Mouse (Mus musculus) heart, embryonic 14.5 days (tissue): ENCODE data around the gene Ifi209. TPM values are rescaled to one million over a fixed set of nuclear protein-coding genes. Genes with fewer than 3 reads are reported as not detected.
"Not testable (repeated sequence)": the region's sequence is repeated elsewhere in the genome, so short reads cannot be mapped to it uniquely, and the experiment has no call there.

Experiments
- ATAC-seq: fragments of 200-750 bp; cut with Nextera tagmentation; 2 replicates; pipeline ENCODE4 v1.8.0; 2017; ENCODE audit warnings: low read depth, moderate TSS enrichment; ENCODE audit not compliant: insufficient number of reproducible peaks, insufficient read depth, low FRiP score
- H3K27ac ChIP-seq, 2 experiments: fragments of 200-500 bp in 1 of 2; fragments of 300-500 bp in 1 of 2; sonication (generic) in 1 of 2; replicated peaks in 1 of 2; 2 replicates each; pipeline ENCODE4 v1.5.1; 2012 to 2014; ENCODE audit warnings: low read depth in 2 of 2, low read length in 2 of 2, control low read depth in 1 of 2, mild to moderate bottlenecking in 1 of 2, mixed read lengths in 1 of 2; ENCODE audit not compliant: control insufficient read depth in 1 of 2, insufficient read depth in 1 of 2
- H3K27me3 ChIP-seq: fragments of 300-500 bp; sonication (generic); 2 replicates; pipeline ENCODE4 v1.6.1; 2014; ENCODE audit warnings: mild to moderate bottlenecking, low read length, control low read depth; ENCODE audit not compliant: control insufficient read depth, insufficient read depth
- H3K36me3 ChIP-seq: fragments of 300-500 bp; sonication (generic); 2 replicates; pipeline ENCODE4 v1.6.1; 2014; ENCODE audit warnings: mild to moderate bottlenecking, control low read depth, low read length, mixed read lengths; ENCODE audit not compliant: control insufficient read depth, insufficient read depth
- H3K4me1 ChIP-seq, 2 experiments: fragments of 200-500 bp in 1 of 2; fragments of 300-500 bp in 1 of 2; sonication (generic) in 1 of 2; 2 replicates each; pipeline ENCODE4 v1.6.1; 2012 to 2014; ENCODE audit warnings: low read length in 2 of 2, control low read depth in 1 of 2, mixed read lengths in 1 of 2; ENCODE audit not compliant: control insufficient read depth in 2 of 2, insufficient read depth in 2 of 2
- H3K4me2 ChIP-seq: fragments of 300-500 bp; sonication (generic); 2 replicates; pipeline ENCODE4 v1.6.1; 2014; ENCODE audit warnings: mild to moderate bottlenecking, low read length
- H3K4me3 ChIP-seq, 2 experiments: fragments of 200-500 bp in 1 of 2; fragments of 300-500 bp in 1 of 2; sonication (generic) in 1 of 2; 2 replicates each; pipeline ENCODE4 v1.5.1; 2012 to 2014; ENCODE audit warnings: low read length in 2 of 2, mild to moderate bottlenecking in 2 of 2, control low read depth in 1 of 2, low read depth in 1 of 2, moderate library complexity in 1 of 2; ENCODE audit not compliant: control insufficient read depth in 1 of 2, insufficient read depth in 1 of 2
- H3K9ac ChIP-seq: fragments of 300-500 bp; sonication (generic); 2 replicates; pipeline ENCODE4 v1.6.1; 2014; ENCODE audit warnings: mild to moderate bottlenecking, low read length
- H3K9me3 ChIP-seq: fragments of 300-500 bp; sonication (generic); 2 replicates; pipeline ENCODE4 v1.6.1; 2016; ENCODE audit warnings: low read length, control low read depth; ENCODE audit not compliant: control insufficient read depth
- WGBS: fragments of 180-500 bp; shearing (Covaris S2); extraction: QIAGEN DNeasy Blood & Tissue Kit; methylation state at CpG from one replicate; pipeline ENCODE4 v1.1.7; 2014; 5-methylcytosine and 5-hydroxymethylcytosine counted together
- polyA plus RNA-seq: library from polyadenylated mRNA; unstranded; fragments of >200 nt; fragmentation: Nextera tagmentation; extraction: Ambion mirVana; gene quantifications from 2 replicates; pipeline ENCODE4 v1.2.1, GENCODE M21; 2014

The Ifi209 gene
- 0.23 and 0.58 TPM in 2 replicates for polyA plus RNA-seq

DNA sequence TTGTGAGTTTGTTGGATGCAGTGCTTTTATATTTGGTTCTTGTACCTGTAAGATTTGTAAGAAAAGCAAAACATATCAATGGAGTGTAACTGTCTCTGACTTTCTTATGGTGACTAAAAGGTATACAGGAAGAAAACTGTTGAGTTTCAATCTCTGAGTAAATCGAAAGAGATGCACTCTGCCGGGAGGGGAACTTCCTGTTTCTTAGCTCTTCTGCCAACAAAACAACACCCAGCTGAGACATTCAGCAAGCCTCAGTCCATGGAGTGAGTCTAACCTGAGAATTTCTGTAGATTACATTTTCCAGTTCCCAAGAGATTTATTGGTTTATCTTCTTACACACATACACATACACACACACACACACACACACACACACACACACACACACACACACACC, at the start of gene Ifi209:
TSS of gene Ifi209 (plus strand) at position 296 of the 400 bp plus-strand sequence.
- WGBS = 51% methylated on average over 2 of the region's 2 CpGs
- not testable (repeated sequence) for H3K36me3 ChIP-seq

DNA sequence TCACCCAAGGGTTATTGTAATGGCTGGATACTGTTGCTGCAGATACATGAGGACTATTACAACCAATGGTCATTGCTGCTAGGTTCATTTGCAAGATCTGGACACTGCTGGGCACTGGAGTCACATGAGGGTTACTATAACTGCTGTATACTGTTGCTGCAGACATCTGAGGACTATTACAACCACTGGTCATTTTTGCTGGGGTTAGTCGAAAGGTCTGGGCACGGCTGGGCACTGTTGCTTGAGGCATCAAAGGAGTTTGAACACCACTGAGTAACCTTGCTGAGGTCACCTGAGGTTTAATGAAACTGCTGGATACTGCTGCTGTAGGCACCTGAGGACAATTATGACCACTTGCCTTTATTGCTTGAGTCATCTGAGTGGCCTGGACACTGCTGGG, 41.0 kb upstream of the Ifi209 start:
- H3K27me3 ChIP-seq, H3K4me2 ChIP-seq, H3K36me3 ChIP-seq, ATAC-seq, H3K9ac ChIP-seq, H3K4me3 ChIP-seq, H3K9me3 ChIP-seq, H3K27ac ChIP-seq, H3K4me1 ChIP-seq: not testable (repeated sequence)
- WGBS = 81% methylated on average over 2 of the region's 2 CpGs

More for the DNA sequence above, at the start of gene Ifi209:
- not testable (repeated sequence) for ATAC-seq, H3K9me3 ChIP-seq, H3K4me1 ChIP-seq, H3K27me3 ChIP-seq, H3K9ac ChIP-seq, H3K27ac ChIP-seq, H3K4me2 ChIP-seq, H3K4me3 ChIP-seq

DNA sequence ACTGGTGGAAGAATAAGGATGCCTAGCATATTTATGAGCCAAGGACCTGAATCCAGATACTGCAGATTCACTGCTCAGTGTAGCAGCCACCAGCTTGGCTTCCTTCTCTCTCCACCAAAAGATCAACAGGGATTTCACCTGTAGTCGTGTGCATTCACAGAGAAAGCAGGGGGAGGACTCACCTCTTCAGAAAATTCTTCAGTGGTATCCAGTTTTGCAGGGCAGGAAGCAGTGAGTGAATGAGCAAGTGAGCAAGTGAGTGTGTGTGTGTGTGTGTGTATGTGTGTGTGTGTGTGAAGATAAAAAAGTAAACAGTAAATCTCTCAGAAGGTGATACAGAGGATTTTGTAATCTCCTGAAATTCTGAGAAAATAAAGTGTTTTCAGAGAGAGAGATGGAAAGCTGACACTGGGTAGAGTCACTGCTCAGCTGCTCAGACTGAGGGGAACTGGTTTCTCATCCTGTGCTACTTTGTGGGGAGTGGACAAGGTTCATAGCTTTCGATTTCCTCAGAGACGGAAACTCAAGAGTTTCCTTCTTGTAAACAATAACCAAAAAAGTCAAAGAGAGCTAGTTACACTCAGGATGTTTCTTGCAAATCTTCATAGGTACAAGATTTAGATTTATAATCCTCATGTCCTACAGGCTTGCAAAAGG, 31.8 kb upstream of the Ifi209 start, which contains the start of gene Ifi213:
TSS of gene Ifi213 (minus strand) at position 437 of the 657 bp plus-strand sequence.
- H3K36me3 ChIP-seq, ATAC-seq, H3K9me3 ChIP-seq, H3K27me3 ChIP-seq, H3K9ac ChIP-seq, H3K4me3 ChIP-seq, H3K27ac ChIP-seq, H3K4me2 ChIP-seq, H3K4me1 ChIP-seq: not testable (repeated sequence)
- WGBS = 62% methylated on average over 3 of the region's 3 CpGs

GRCm38 (mm10) chr1:173610291-173610690, 20.4 kb upstream of the Ifi209 start:
- not testable (repeated sequence) for ATAC-seq, H3K36me3 ChIP-seq, H3K9me3 ChIP-seq, H3K27ac ChIP-seq, H3K4me1 ChIP-seq, H3K27me3 ChIP-seq, H3K4me2 ChIP-seq, H3K4me3 ChIP-seq, H3K9ac ChIP-seq
- 75% methylated on average over 3 of the region's 3 CpGs for WGBS

- not testable (repeated sequence) for H3K9ac ChIP-seq, H3K36me3 ChIP-seq, H3K27ac ChIP-seq, H3K9me3 ChIP-seq, H3K4me1 ChIP-seq, ATAC-seq, H3K4me3 ChIP-seq, H3K4me2 ChIP-seq, H3K27me3 ChIP-seq
- 78% methylated on average over 2 of the region's 2 CpGs for WGBS
These were observed 8.5 kb upstream of the Ifi209 start for GRCm38 (mm10) chr1:173622216-173622615.

DNA sequence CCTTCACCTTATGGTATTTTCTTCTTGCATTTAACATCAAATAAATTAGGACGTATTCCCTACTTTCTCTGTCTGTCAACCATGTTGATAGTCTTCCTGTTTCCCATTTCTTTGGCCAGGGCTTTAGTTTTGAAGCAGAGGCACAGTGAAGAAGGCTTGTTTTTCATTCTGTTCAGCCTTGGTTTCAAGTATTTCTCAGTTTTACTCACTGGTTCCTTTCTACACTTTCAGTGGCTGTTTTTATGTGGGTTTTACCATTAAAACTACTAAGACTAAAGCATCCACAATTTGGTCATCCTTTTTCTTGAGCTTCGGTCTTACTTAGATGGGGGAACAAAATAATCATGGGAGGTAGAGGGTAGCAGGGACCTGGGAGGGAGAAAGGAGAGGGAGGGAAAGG, 6.7 kb upstream of the Ifi209 start:
- Histone ChIP-seq H3K9ac (no peak overlapping the region), H3K4me2 (no peak overlapping the region), H3K36me3 (no peaks in the 10 kb centered on the region), H3K27ac (no peak overlapping the region), H3K4me3 (no peak overlapping the region), H3K27me3 (no peaks in the 10 kb centered on the region), H3K4me1 (no peaks in the 10 kb centered on the region), H3K9me3 (no peaks in the 10 kb centered on the region)
- no peak for ATAC-seq
- WGBS = 89% methylated on average over 2 of the region's 2 CpGs

GRCm38 (mm10) chr1:173626686-173627085, 4.0 kb upstream of the Ifi209 start:
- Histone ChIP-seq H3K36me3 (no peaks in the 10 kb centered on the region), H3K4me3 (no peak overlapping the region), H3K4me1 (no peaks in the 10 kb centered on the region), H3K27ac (no peak overlapping the region), H3K9me3 (no peaks in the 10 kb centered on the region), H3K27me3 (no peaks in the 10 kb centered on the region), H3K4me2 (no peak overlapping the region), H3K9ac (no peak overlapping the region)
- ATAC-seq = no peak
- 55% methylated on average over 2 of the region's 2 CpGs for WGBS
